Mouse (Mus musculus): ENCODE data around the gene 1700088E04Rik. TPM values are rescaled to one million over a fixed set of nuclear protein-coding genes. Genes with fewer than 3 reads are reported as not detected.

Gene 1700088E04Rik
- 15.0 and 16.4 TPM in 2 replicates for polyA plus RNA-seq (2012; rRNA removed)

DNA sequence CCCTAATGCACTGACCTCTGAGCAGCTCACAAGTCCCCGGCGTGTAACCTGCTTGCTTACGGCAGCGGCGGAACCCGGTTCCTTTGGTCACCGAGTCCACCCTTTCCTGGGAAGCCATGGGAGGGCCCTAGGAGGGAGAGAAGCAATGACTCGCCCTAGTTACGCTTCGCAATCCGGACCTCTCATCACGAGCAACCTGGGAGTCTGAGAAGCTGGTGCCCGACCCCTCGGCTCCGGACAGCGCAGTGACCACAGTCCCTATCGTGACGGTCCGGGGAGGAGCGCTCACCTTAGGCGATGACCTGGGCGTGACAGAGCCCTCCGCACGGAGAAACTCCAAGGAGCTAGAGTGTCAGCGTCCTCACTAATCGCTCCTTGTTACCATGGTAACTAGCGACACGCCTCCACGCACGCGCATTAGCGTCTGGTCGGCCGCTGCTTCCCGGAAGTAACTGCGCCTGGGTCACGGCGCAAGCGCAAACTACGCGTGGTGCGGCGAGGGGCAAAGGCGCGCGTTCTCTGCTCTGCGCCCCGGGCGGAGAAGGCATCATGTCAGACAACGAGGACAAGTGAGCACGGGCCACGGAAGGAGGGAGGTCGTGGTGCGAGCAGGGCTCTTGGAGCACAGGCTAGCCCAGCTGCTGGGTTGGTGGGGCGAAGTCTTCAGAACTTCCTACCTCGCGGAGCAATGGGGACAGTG lies at the start of gene 1700088E04Rik, which contains the start of gene Polr2f:
Gene 1700088E04Rik (minus strand): TSS at position 388 of the 700 bp plus-strand sequence.
Gene Polr2f (plus strand): TSS at position 144 of the 700 bp plus-strand sequence.

DNA sequence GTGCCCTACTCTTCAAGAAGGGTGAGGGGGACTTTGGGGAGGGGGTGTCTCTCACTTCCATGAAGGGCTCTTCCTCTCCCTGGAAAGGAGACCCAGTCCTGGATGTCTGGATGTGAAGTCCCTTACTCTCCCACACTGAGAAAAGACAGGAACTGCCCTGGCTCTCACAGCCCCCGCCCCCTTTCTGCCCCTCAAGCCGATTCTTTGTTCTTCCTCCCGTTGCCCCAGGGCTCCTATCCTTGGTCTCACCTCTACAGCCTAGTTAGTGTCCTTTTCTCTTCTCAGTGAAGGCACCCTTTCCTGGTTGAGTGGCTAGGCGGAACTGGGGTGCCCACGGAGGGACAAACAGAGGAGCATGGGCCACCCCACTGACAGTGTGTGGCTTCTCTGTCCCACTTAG lies 24.1 kb upstream of the 1700088E04Rik start, which contains the start of gene Sox10:
Gene Sox10 (minus strand): TSS at position 101 of the 400 bp plus-strand sequence.

DNA sequence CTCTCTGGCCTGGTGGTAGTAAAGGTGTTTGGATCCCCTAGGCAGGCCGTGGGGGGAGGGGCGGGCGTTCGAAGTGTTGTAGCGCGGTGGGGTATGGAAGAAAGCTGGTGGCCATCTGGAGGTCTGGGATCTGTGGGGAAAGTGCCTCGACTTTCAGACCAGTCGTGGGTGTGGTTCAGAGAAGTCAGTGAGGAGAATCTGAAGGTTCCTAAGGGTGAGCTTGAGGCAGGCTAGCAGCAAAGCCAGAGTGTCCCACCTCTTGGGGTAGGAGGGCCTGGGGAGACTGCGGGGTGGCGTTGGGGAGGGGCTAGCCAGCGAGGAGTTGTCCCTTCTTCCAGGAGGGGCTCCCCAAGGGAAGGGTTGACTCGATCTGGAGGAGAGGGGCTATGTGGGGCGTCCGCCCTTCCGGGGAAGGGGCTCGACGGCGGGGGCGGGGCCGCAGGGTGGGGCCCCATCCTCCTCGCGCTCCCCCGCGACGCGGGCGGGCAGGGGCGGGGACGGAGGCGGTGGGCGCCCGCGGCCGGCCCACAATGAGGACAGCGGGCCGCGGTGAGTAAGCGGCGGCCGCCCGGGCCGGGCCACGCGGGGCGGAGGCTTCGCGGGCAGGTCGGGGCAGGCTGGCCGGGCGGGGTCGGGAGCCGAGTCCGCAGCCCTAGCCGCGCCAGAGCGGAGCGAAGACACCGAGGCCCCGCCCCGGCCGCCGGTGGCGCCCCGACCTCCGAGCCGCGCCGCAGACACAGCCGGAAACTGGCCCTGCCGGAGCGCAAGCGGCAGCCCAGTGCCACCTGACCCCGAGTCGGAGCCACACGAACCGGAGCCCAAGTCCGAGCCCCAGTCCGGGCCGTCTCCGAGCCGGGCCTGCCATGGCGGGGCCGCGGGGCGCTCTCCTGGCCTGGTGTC lies 32.4 kb downstream of the 1700088E04Rik start, which contains the start of gene Micall1:
Gene Micall1 (plus strand): TSS at position 478 of the 900 bp plus-strand sequence.

Other genes starting within 250 kb of the 1700088E04Rik start
- gene Gm49510, start 241.6 kb downstream of the 1700088E04Rik start, polyA plus RNA-seq (2012; rRNA removed): not detected in 2 replicates
- 6.9 and 7.5 TPM in 2 replicates for gene Sh3bp1, start 241.5 kb downstream of the 1700088E04Rik start, polyA plus RNA-seq (2012; rRNA removed)
- gene Pdxp, start 227.3 kb downstream of the 1700088E04Rik start, polyA plus RNA-seq (2012; rRNA removed): 167 and 168 TPM in 2 replicates
- 56.7 and 143 TPM in 2 replicates for gene Lgals1, start 214.5 kb downstream of the 1700088E04Rik start, polyA plus RNA-seq (2012; rRNA removed)
- gene Nol12, start 206.3 kb downstream of the 1700088E04Rik start, polyA plus RNA-seq (2012; rRNA removed): 49.7 and 50.2 TPM in 2 replicates
- gene Triobp, start 193.5 kb downstream of the 1700088E04Rik start, polyA plus RNA-seq (2012; rRNA removed): 45.7 and 55.1 TPM in 2 replicates
- 142 and 150 TPM in 2 replicates for gene H1f0, start 112.8 kb downstream of the 1700088E04Rik start, polyA plus RNA-seq (2012; rRNA removed)
- gene Galr3, start 99.4 kb downstream of the 1700088E04Rik start, polyA plus RNA-seq (2012; rRNA removed): 0.23 and 0.38 TPM in 2 replicates
- gene Ankrd54, start 78.4 kb downstream of the 1700088E04Rik start, polyA plus RNA-seq (2012; rRNA removed): 49.4 and 57.3 TPM in 2 replicates
- 154 and 158 TPM in 2 replicates for gene Eif3l, start 66.1 kb downstream of the 1700088E04Rik start, polyA plus RNA-seq (2012; rRNA removed)
- 27.8 and 34.1 TPM in 2 replicates for gene Micall1, start 32.4 kb downstream of the 1700088E04Rik start, polyA plus RNA-seq (2012; rRNA removed)
- 200 and 225 TPM in 2 replicates for gene Polr2f, start 244 bp downstream of the 1700088E04Rik start, polyA plus RNA-seq (2012; rRNA removed)
- gene Sox10, start 24.0 kb upstream of the 1700088E04Rik start, polyA plus RNA-seq (2012; rRNA removed): 15.4 and 21.4 TPM in 2 replicates
- 112 and 114 TPM in 2 replicates for gene Pick1, start 87.9 kb upstream of the 1700088E04Rik start, polyA plus RNA-seq (2012; rRNA removed)
- 1.9 and 2.0 TPM in 2 replicates for gene Gm49486, start 88.1 kb upstream of the 1700088E04Rik start, polyA plus RNA-seq (2012; rRNA removed)
- 0.23 and 0.49 TPM in 2 replicates for gene Slc16a8, start 113.5 kb upstream of the 1700088E04Rik start, polyA plus RNA-seq (2012; rRNA removed)
- 4.0 and 5.5 TPM in 2 replicates for gene Baiap2l2, start 144.3 kb upstream of the 1700088E04Rik start, polyA plus RNA-seq (2012; rRNA removed)
- gene Pla2g6, start 187.1 kb upstream of the 1700088E04Rik start, polyA plus RNA-seq (2012; rRNA removed): 75.7 and 84.5 TPM in 2 replicates
- 3.0 and 3.8 TPM in 2 replicates for gene Maff, start 205.4 kb upstream of the 1700088E04Rik start, polyA plus RNA-seq (2012; rRNA removed)